Mouse (Mus musculus) heart, adult 2 months (tissue): ENCODE measurements around the gene Abhd6. TPM values are rescaled to one million over a fixed set of nuclear protein-coding genes. Genes with fewer than 3 reads are reported as not detected.

Experiments
- DNase-seq, 2 experiments: peaks; one replicate each; pipeline ENCODE4 v3.0.0; 2021
- H3K27ac ChIP-seq: fragments of 200-600 bp; 2 replicates; pipeline ENCODE4 v1.8.1; 2022
- H3K27me3 ChIP-seq: fragments of 200-500 bp; 2 replicates; pipeline ENCODE4 v1.6.1; 2012; ENCODE audit warnings: mild to moderate bottlenecking, low read length, inconsistent platforms, mixed read lengths; ENCODE audit not compliant: control insufficient read depth, insufficient read depth
- H3K36me3 ChIP-seq: fragments of 200-500 bp; 2 replicates; pipeline ENCODE4 v1.6.1; 2012; ENCODE audit warnings: low read length, inconsistent platforms; ENCODE audit not compliant: control insufficient read depth, insufficient read depth
- H3K4me1 ChIP-seq: fragments of 200-500 bp; 2 replicates; pipeline ENCODE4 v1.6.1; 2011; ENCODE audit warnings: low read length; ENCODE audit not compliant: control insufficient read depth, insufficient read depth
- H3K4me3 ChIP-seq: fragments of 200-600 bp; 2 replicates; pipeline ENCODE4 v1.8.1; 2022
- H3K79me2 ChIP-seq: fragments of 200-500 bp; replicated peaks from 2 replicates; pipeline ENCODE4 v1.6.1; 2012; ENCODE audit warnings: mild to moderate bottlenecking, inconsistent platforms, low read length, moderate library complexity, mixed read lengths; ENCODE audit not compliant: control insufficient read depth, insufficient read depth
- H3K9ac ChIP-seq: fragments of 200-500 bp; 2 replicates; pipeline ENCODE4 v1.6.1; 2012; ENCODE audit warnings: low read depth, mild to moderate bottlenecking, control low read depth, inconsistent platforms, low read length, mixed read lengths
- CTCF ChIP-seq: fragments of 200-600 bp; IDR thresholded peaks from 2 replicates; pipeline ENCODE4 v1.8.1; 2022; ENCODE audit warnings: antibody characterized with exemption, mild to moderate bottlenecking, moderate library complexity
- EP300 ChIP-seq: fragments of 200-500 bp; IDR thresholded peaks from 2 replicates; pipeline ENCODE4 v1.6.1; 2011; ENCODE audit warnings: low read depth, low read length, control low read depth; ENCODE audit not compliant: insufficient read depth
- POLR2A ChIP-seq: fragments of 200-500 bp; IDR thresholded peaks from 2 replicates; pipeline ENCODE4 v1.6.1; 2011; ENCODE audit warnings: mild to moderate bottlenecking, low read depth, low read length, control low read depth; ENCODE audit not compliant: insufficient read depth
- WGBS: fragments of 180-500 bp; shearing (Covaris S2); methylation state at CpG from one replicate; pipeline ENCODE4 v1.1.7; 2018; 5-methylcytosine and 5-hydroxymethylcytosine counted together
- intact Hi-C: fragments of 180-260 bp; cut with DNase I; formaldehyde crosslinking; loops from one replicate; pipeline ENCODE4 v1.15.1; 2025
- polyA plus RNA-seq: library from polyadenylated mRNA; depleted of rRNA; stranded (reverse); fragments of >200 nt; gene quantifications from 2 replicates; pipeline ENCODE4 v1.2.3, GENCODE M21; 2012
- total RNA-seq, 2 experiments: library from RNA; stranded (reverse); gene quantifications; 2 replicates each; pipeline ENCODE4 v1.2.3; 2021

Abhd6 gene
- total and polyA plus RNA-seq, 3 experiments = 8.9 to 13.7 (median 12.4) TPM

GRCm38 (mm10) chr14:8016276-8016675 lies 13.6 kb downstream of the Abhd6 start:
- 60% methylated on average over 6 of the region's 6 CpGs for WGBS
- no peak for DNase-seq
- H3K9ac ChIP-seq = no peak overlapping the region
- H3K27me3 ChIP-seq = no peaks in the 10 kb centered on the region
- TF ChIP-seq EP300 (no peak), POLR2A (no peak), CTCF (no peak)
- peak overlapping the region; percentile 9; the same call in 1 of the 2 replicates for H3K27ac ChIP-seq
- intact Hi-C loops = no loop called here
- no peak overlapping the region for H3K4me3 ChIP-seq
- no peaks in the 10 kb centered on the region for H3K36me3 ChIP-seq
- peaks cover 5% of the 10 kb centered on the region; the same call in 1 of the 2 replicates for H3K4me1 ChIP-seq
- H3K79me2 ChIP-seq = peaks cover 2% of the 10 kb centered on the region

- peaks cover 5% of the 10 kb centered on the region; the same call in 1 of the 2 replicates for H3K4me1 ChIP-seq
- H3K36me3 ChIP-seq = no peaks in the 10 kb centered on the region
- H3K9ac ChIP-seq = no peak overlapping the region
- WGBS = 50% methylated on average over 1 of the region's 1 CpGs
- no peak overlapping the region for H3K4me3 ChIP-seq
- DNase-seq = no peak
- no peaks in the 10 kb centered on the region for H3K27me3 ChIP-seq
- H3K79me2 ChIP-seq = peaks cover 2% of the 10 kb centered on the region
- intact Hi-C loops = no loop called here
- TF ChIP-seq EP300 (no peak), POLR2A (no peak), CTCF (no peak)
- H3K27ac ChIP-seq = no peak overlapping the region; the same call in 1 of the 2 replicates
Measured at GRCm38 (mm10) chr14:8016951-8017350, 14.2 kb downstream of the Abhd6 start.

GRCm38 (mm10) chr14:8020011-8020410 lies 17.3 kb downstream of the Abhd6 start:
- Histone ChIP-seq H3K4me1 (peaks cover 6% of the 10 kb centered on the region), H3K79me2 (peaks cover 2% of the 10 kb centered on the region), H3K4me3 (no peak overlapping the region), H3K9ac (no peak overlapping the region), H3K27ac (no peak overlapping the region), H3K36me3 (no peaks in the 10 kb centered on the region), H3K27me3 (no peaks in the 10 kb centered on the region)
- 95% methylated on average over 1 of the region's 1 CpGs for WGBS
- DNase-seq = no peak
- intact Hi-C loops = no loop called here
- TF ChIP-seq EP300 = no peak
- TF ChIP-seq CTCF = no peak
- TF ChIP-seq POLR2A = no peak

GRCm38 (mm10) chr14:8020546-8020945 lies 17.8 kb downstream of the Abhd6 start:
- DNase-seq = peak in 1 of 2 experiments; percentile 11
- no peak for TF ChIP-seq POLR2A
- TF ChIP-seq CTCF = no peak
- TF ChIP-seq EP300 = no peak
- no peak overlapping the region for H3K4me3 ChIP-seq
- no peaks in the 10 kb centered on the region for H3K27me3 ChIP-seq
- intact Hi-C loops = no loop called here
- H3K9ac ChIP-seq = no peak overlapping the region
- peaks cover 2% of the 10 kb centered on the region for H3K79me2 ChIP-seq
- WGBS = 88% methylated on average over 7 of the region's 7 CpGs
- H3K36me3 ChIP-seq = no peaks in the 10 kb centered on the region
- H3K4me1 ChIP-seq = peaks cover 6% of the 10 kb centered on the region
- H3K27ac ChIP-seq = no peak overlapping the region

- DNase-seq = peak in 1 of 2 experiments; percentile 13
- Histone ChIP-seq H3K79me2 (peaks cover 2% of the 10 kb centered on the region; the same call in 1 of the 2 replicates), H3K4me1 (peaks cover 2% of the 10 kb centered on the region), H3K27ac (no peak overlapping the region), H3K36me3 (peaks cover 2% of the 10 kb centered on the region; the same call in 1 of the 2 replicates), H3K9ac (no peak overlapping the region), H3K27me3 (no peaks in the 10 kb centered on the region), H3K4me3 (no peak overlapping the region)
- intact Hi-C loops = no loop called here
- TF ChIP-seq EP300 (no peak), CTCF (no peak), POLR2A (no peak)
- 71% methylated on average over 6 of the region's 6 CpGs for WGBS
Measured at GRCm38 (mm10) chr14:8024469-8024868, 21.8 kb downstream of the Abhd6 start.

- DNase-seq = no peak
- 95% methylated on average over 10 of the region's 10 CpGs for WGBS
- intact Hi-C loops = no loop called here
- Histone ChIP-seq H3K9ac (no peak overlapping the region), H3K36me3 (peaks cover 2% of the 10 kb centered on the region; the same call in 1 of the 2 replicates), H3K79me2 (peaks cover 2% of the 10 kb centered on the region; the same call in 1 of the 2 replicates), H3K27me3 (no peaks in the 10 kb centered on the region), H3K4me1 (peaks cover 2% of the 10 kb centered on the region), H3K4me3 (no peak overlapping the region), H3K27ac (no peak overlapping the region)
- no peak for TF ChIP-seq POLR2A
- no peak for TF ChIP-seq EP300
- TF ChIP-seq CTCF = no peak
Measured at GRCm38 (mm10) chr14:8024936-8025335, 22.2 kb downstream of the Abhd6 start.
